Mouse (Mus musculus): ENCODE measurements at regions not wholly inside any gene's neighbourhood (a gene's known extent, or its start where the extent isn't known, plus 50 kb on each side); places are given as distances from the start of the nearest gene placed in this dataset.

DNA sequence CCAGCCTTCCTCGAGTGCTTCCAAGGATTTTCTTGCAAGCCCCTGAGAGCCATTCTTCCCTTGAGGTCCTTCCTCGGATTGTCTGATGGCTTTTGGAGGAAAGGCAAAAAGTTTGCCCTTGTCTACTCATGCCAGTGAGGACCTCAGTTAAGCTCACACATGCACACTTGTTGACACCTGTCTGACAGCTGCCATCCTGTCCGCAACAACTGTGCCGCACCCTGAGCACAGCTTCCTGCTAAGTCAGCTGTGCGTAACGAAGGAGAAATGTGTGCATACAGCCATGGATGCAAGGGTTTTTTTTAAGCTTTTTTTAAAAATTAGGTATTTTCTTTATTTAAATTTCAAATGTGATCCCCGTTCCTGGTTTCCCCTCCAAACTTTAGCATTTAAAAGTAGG, 293.8 kb downstream of the Adgrl2 start:
- TF ChIP-seq CTCF (IDR thresholded peaks at IDR 0.05; ENCODE audit: extremely low read depth, insufficient read depth, low read length) (no peak), POLR2A (IDR thresholded peaks at IDR 0.05; ENCODE audit: extremely low read depth, insufficient read depth, low read length) (no peak)
